Mouse (Mus musculus) MEL (cell line): ENCODE measurements around the gene Gipc2.

ENCODE experiments used
- CHD1 ChIP-seq: IDR thresholded peaks from 2 replicates; pipeline ENCODE4 v1.6.1; 2012; ENCODE audit warnings: low read depth, mild to moderate bottlenecking, inconsistent platforms, low read length, improper control_type of control experiment
- CTCF ChIP-seq, 3 experiments: IDR thresholded peaks in 2 of 3; conservative IDR thresholded peaks in 1 of 3; 2 replicates each; pipeline ENCODE4 v1.5.1; 2011 to 2012; ENCODE audit warnings: low read length in 3 of 3, low read depth in 2 of 3, mild to moderate bottlenecking in 2 of 3, improper control_type of control experiment in 1 of 3, inconsistent platforms in 1 of 3, mixed read lengths in 1 of 3, moderate library complexity in 1 of 3; ENCODE audit not compliant: control insufficient read depth in 1 of 3, insufficient read depth in 1 of 3, poor library complexity in 1 of 3, severe bottlenecking in 1 of 3
- ELF1 ChIP-seq: IDR thresholded peaks from 2 replicates; pipeline ENCODE4 v1.6.1; 2014; ENCODE audit warnings: low read depth, mild to moderate bottlenecking, inconsistent platforms, low read length, improper control_type of control experiment, moderate library complexity
- EP300 ChIP-seq, 2 experiments: IDR thresholded peaks; 2 replicates each; pipeline ENCODE4 v1.6.1; 2011; ENCODE audit warnings: improper control_type of control experiment in 2 of 2, low read length in 2 of 2, low read depth in 1 of 2, mild to moderate bottlenecking in 1 of 2
- GATA1 ChIP-seq: IDR thresholded peaks from 2 replicates; pipeline ENCODE4 v1.6.1; 2011; ENCODE audit warnings: low read depth, low read length, improper control_type of control experiment
- MYB ChIP-seq: IDR thresholded peaks from 2 replicates; pipeline ENCODE4 v1.6.1; 2011; ENCODE audit warnings: mild to moderate bottlenecking, low read depth, low read length, improper control_type of control experiment
- POLR2A ChIP-seq, 2 experiments: IDR thresholded peaks; 2 replicates each; pipeline ENCODE4 v1.6.1; 2011 to 2012; ENCODE audit warnings: low read length in 2 of 2, mild to moderate bottlenecking in 2 of 2, control low read depth in 1 of 2, improper control_type of control experiment in 1 of 2, low read depth in 1 of 2, moderate library complexity in 1 of 2; ENCODE audit not compliant: control insufficient read depth in 1 of 2, insufficient read depth in 1 of 2, poor library complexity in 1 of 2
- POLR2AphosphoS2 ChIP-seq: IDR thresholded peaks from 2 replicates; pipeline ENCODE4 v1.6.1; 2011; ENCODE audit warnings: low read length, improper control_type of control experiment
- TAL1 ChIP-seq: IDR thresholded peaks from 2 replicates; pipeline ENCODE4 v1.6.1; 2012; ENCODE audit warnings: mild to moderate bottlenecking, inconsistent platforms, low read length, moderate library complexity, mixed read lengths
- UBTF ChIP-seq: IDR thresholded peaks from 2 replicates; pipeline ENCODE4 v1.6.1; 2012; ENCODE audit warnings: low read depth, mild to moderate bottlenecking, inconsistent platforms, low read length, improper control_type of control experiment, moderate library complexity, borderline replicate concordance; ENCODE audit not compliant: insufficient read depth
- USF1 ChIP-seq: IDR thresholded peaks from 2 replicates; pipeline ENCODE4 v1.6.1; 2014; ENCODE audit warnings: low read depth, mild to moderate bottlenecking, inconsistent platforms, low read length, improper control_type of control experiment, moderate library complexity
- ZKSCAN1 ChIP-seq: IDR thresholded peaks from 2 replicates; pipeline ENCODE4 v1.6.1; 2012; ENCODE audit warnings: low read depth, mild to moderate bottlenecking, inconsistent platforms, low read length, improper control_type of control experiment, moderate library complexity
- ZNF384 ChIP-seq: IDR thresholded peaks from 2 replicates; pipeline ENCODE4 v1.6.1; 2012; ENCODE audit warnings: low read depth, mild to moderate bottlenecking, inconsistent platforms, low read length, improper control_type of control experiment

DNA sequence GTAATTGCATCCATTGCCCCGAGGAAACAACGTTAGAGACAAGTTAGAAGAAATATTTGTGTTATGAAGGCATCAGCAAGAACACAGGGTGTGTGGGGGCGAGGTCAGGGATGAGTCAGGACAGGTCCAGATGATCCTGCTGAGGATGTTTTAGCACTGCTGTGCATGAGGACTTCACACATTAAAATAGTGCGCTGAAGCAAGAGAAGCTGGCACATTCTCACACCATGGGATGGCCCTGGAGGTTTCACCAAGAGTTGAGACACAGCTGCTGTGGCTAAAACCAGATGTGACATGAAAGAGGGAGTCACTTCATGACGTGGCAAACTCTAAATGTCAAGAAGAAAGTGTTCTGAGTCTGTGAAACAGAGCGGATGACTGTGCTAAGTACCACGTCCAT, 38.9 kb downstream of the Gipc2 start:
- TF ChIP-seq ZKSCAN1 (no peak), USF1 (no peak), EP300 (IDR thresholded peaks at IDR 0.05; ENCODE audit: low read depth in 1 of 2, low read length in 2 of 2) (no peak), POLR2A (IDR thresholded peaks at IDR 0.05; ENCODE audit: control insufficient read depth in 1 of 2, insufficient read depth in 1 of 2, low read depth in 1 of 2, low read length in 2 of 2, poor library complexity in 1 of 2) (no peak), GATA1 (no peak), CTCF (IDR thresholded peaks at IDR 0.05 in 2 of 3, conservative IDR thresholded peaks at IDR 0.05 in 1 of 3; ENCODE audit: control insufficient read depth in 1 of 3, insufficient read depth in 1 of 3, low read depth in 2 of 3, low read length in 3 of 3, poor library complexity in 1 of 3, severe bottlenecking in 1 of 3) (no peak), TAL1 (no peak), MYB (no peak), ZNF384 (no peak), UBTF (no peak), CHD1 (no peak), POLR2AphosphoS2 (no peak), ELF1 (no peak)
